Mouse (Mus musculus): ENCODE data around the gene Arl6ip6. TPM values are rescaled to one million over a fixed set of nuclear protein-coding genes. Genes with fewer than 3 reads are reported as not detected.

Arl6ip6 gene
- polyA plus RNA-seq (2017; shearing (Covaris generic)) = 32.1 TPM

DNA sequence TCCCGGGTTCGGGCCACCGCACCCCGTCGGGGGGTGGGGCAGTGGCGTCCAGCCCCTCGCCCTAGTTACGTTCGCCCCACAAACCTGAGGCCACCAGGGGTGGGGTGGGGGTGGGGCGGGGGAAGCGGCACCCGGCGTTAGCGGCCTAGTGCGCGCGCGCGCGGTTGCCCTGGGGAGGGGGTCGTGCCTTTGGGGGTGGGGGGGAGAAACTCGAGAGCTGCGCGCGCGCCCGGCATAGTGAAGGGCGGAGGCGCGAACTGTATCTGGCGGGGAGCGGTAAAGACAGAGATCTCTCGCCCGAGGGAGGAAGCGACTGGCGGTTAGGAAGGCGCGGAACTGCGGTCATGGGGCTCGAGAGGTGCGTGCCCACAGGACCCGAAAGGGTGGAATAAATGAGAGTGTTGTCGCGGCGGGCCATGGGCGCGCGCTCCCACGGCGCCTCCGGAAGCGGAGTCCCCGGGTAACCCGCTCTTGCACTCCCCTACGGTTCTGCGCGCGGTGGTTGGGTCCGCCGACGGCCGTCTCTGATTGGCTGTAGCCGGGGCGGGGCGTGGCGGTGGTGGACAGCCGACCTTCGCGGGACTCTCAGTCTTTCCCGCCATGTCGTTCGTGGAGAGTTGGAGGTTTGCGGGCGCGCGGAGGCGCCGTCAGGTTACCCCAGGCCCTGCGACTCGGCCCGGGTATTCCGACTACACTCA lies at the start of gene Arl6ip6:
Arl6ip6 (plus strand) TSS at position 204 of the 698 bp plus-strand sequence.

DNA sequence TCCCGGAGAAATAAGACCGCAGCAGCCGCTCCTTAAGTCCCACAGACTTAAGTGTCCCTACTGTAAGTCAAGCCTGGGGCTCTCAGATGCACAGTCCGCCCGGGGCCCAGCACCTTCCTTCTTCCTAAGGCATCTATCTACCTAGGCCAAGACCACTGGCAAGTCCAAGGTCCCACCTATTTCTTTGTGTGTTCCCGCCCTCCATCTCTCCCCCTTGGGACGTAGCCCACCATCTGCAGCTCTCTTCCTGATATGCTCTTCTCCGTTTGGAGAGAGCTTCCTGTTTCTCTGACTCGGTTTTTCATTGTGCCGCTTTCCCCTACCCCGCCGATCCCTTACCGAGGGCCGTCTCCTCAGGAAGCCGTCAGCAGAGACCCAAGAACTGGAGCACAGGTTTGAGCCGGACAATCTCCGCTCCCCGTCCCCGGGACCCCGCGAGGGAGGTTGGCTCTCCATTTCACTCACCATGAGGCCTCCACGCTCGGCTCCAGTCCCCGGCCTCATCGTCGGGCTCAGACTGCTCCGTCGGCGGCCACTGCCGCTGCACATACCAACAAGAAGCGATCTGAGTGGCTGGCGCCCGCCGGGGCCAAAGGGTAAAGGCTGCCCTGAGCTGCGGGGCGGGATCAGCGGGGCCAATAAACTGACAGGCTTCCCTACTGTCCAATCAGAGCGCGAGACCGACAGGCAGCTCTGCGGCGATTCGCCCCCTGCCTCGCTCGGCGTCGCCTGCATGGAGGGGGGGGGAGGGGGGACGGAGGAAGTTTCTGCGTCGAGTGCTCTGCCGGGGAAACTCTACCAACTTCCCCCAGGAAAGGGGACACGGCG lies 628 bp upstream of the Arl6ip6 start, which contains the start of gene Prpf40a:
Prpf40a (minus strand) TSS at position 601 of the 828 bp plus-strand sequence.

Other genes with a start within 250 kb of the Arl6ip6 start
- gene Prpf40a, start 442 bp upstream of the Arl6ip6 start, polyA plus RNA-seq (2017; shearing (Covaris generic)) = 174 TPM